Mouse (Mus musculus) MEL (cell line): ENCODE results near the gene Cirbp.

Experiments
- CTCF ChIP-seq, 3 experiments: IDR thresholded peaks in 2 of 3; conservative IDR thresholded peaks in 1 of 3; 2 replicates each; pipeline ENCODE4 v1.5.1; 2011 to 2012; ENCODE audit warnings: low read length in 3 of 3, low read depth in 2 of 3, mild to moderate bottlenecking in 2 of 3, improper control_type of control experiment in 1 of 3, inconsistent platforms in 1 of 3, mixed read lengths in 1 of 3, moderate library complexity in 1 of 3; ENCODE audit not compliant: control insufficient read depth in 1 of 3, insufficient read depth in 1 of 3, poor library complexity in 1 of 3, severe bottlenecking in 1 of 3
- ELF1 ChIP-seq: IDR thresholded peaks from 2 replicates; pipeline ENCODE4 v1.6.1; 2014; ENCODE audit warnings: low read depth, mild to moderate bottlenecking, inconsistent platforms, low read length, improper control_type of control experiment, moderate library complexity
- EP300 ChIP-seq, 2 experiments: IDR thresholded peaks; 2 replicates each; pipeline ENCODE4 v1.6.1; 2011; ENCODE audit warnings: improper control_type of control experiment in 2 of 2, low read length in 2 of 2, low read depth in 1 of 2, mild to moderate bottlenecking in 1 of 2
- ETS1 ChIP-seq: IDR thresholded peaks from 2 replicates; pipeline ENCODE4 v1.6.1; 2012; ENCODE audit warnings: low read depth, mild to moderate bottlenecking, inconsistent platforms, low read length, improper control_type of control experiment, moderate library complexity
- MAFK ChIP-seq: IDR thresholded peaks from 2 replicates; pipeline ENCODE4 v1.6.1; 2011; ENCODE audit warnings: low read depth, mild to moderate bottlenecking, low read length, improper control_type of control experiment, borderline replicate concordance
- MYB ChIP-seq: IDR thresholded peaks from 2 replicates; pipeline ENCODE4 v1.6.1; 2011; ENCODE audit warnings: mild to moderate bottlenecking, low read depth, low read length, improper control_type of control experiment
- POLR2A ChIP-seq, 2 experiments: IDR thresholded peaks; 2 replicates each; pipeline ENCODE4 v1.6.1; 2011 to 2012; ENCODE audit warnings: low read length in 2 of 2, mild to moderate bottlenecking in 2 of 2, control low read depth in 1 of 2, improper control_type of control experiment in 1 of 2, low read depth in 1 of 2, moderate library complexity in 1 of 2; ENCODE audit not compliant: control insufficient read depth in 1 of 2, insufficient read depth in 1 of 2, poor library complexity in 1 of 2
- SIN3A ChIP-seq: IDR thresholded peaks from 2 replicates; pipeline ENCODE4 v1.6.1; 2012; ENCODE audit warnings: low read length, improper control_type of control experiment, inconsistent platforms
- TCF12 ChIP-seq: IDR thresholded peaks from 2 replicates; pipeline ENCODE4 v1.6.1; 2014; ENCODE audit warnings: low read depth, mild to moderate bottlenecking, inconsistent platforms, low read length, improper control_type of control experiment, moderate library complexity
- USF2 ChIP-seq, 2 experiments: IDR thresholded peaks; 2 replicates each; pipeline ENCODE4 v1.6.1; 2011 to 2012; ENCODE audit warnings: improper control_type of control experiment in 2 of 2, low read length in 2 of 2, borderline replicate concordance in 1 of 2, inconsistent platforms in 1 of 2, low read depth in 1 of 2, mild to moderate bottlenecking in 1 of 2; ENCODE audit not compliant: insufficient read depth in 1 of 2

GRCm38 (mm10) chr10:80162243-80162608 lies 3.6 kb upstream of the Cirbp start:
- TF ChIP-seq ETS1 (no peak), POLR2A (IDR thresholded peaks at IDR 0.05; ENCODE audit: control insufficient read depth in 1 of 2, insufficient read depth in 1 of 2, low read depth in 1 of 2, low read length in 2 of 2, poor library complexity in 1 of 2) (no peak), CTCF (IDR thresholded peaks at IDR 0.05 in 2 of 3, conservative IDR thresholded peaks at IDR 0.05 in 1 of 3; ENCODE audit: control insufficient read depth in 1 of 3, insufficient read depth in 1 of 3, low read depth in 2 of 3, low read length in 3 of 3, poor library complexity in 1 of 3, severe bottlenecking in 1 of 3) (no peak), EP300 (IDR thresholded peaks at IDR 0.05; ENCODE audit: low read depth in 1 of 2, low read length in 2 of 2) (no peak), USF2 (IDR thresholded peaks at IDR 0.05; ENCODE audit: borderline replicate concordance in 1 of 2, insufficient read depth in 1 of 2, low read depth in 1 of 2, low read length in 2 of 2) (no peak), TCF12 (no peak), SIN3A (no peak), MAFK (no peak), ELF1 (no peak), MYB (no peak)
